Mouse (Mus musculus) MEL (cell line): ENCODE measurements around the gene Auts2. TPM values are rescaled to one million over a fixed set of nuclear protein-coding genes. Genes with fewer than 3 reads are reported as not detected.

Experiments used
- DNase-seq: peaks from one replicate; pipeline ENCODE4 v3.0.0; 2011; ENCODE audit warnings: low read depth, low spot score
- H3K27ac ChIP-seq: 2 replicates; pipeline ENCODE4 v1.5.1; 2012; ENCODE audit warnings: low read depth, mild to moderate bottlenecking, control low read depth, low read length, moderate library complexity; ENCODE audit not compliant: control insufficient read depth
- H3K27me3 ChIP-seq, 2 experiments: fragments of 150-350 bp in 1 of 2; sonication (generic) in 1 of 2; 2 replicates each; pipeline ENCODE4 v1.6.1; 2012; ENCODE audit warnings: low read length in 2 of 2, mild to moderate bottlenecking in 2 of 2, improper control_type of control experiment in 1 of 2, moderate library complexity in 1 of 2; ENCODE audit not compliant: insufficient read depth in 2 of 2, control insufficient read depth in 1 of 2
- H3K36me3 ChIP-seq, 2 experiments: 2 replicates each; pipeline ENCODE4 v1.6.1; 2012 to 2014; ENCODE audit warnings: low read length in 2 of 2, improper control_type of control experiment in 1 of 2, inconsistent platforms in 1 of 2, mild to moderate bottlenecking in 1 of 2; ENCODE audit not compliant: insufficient read depth in 2 of 2, control insufficient read depth in 1 of 2
- H3K4me1 ChIP-seq, 2 experiments: fragments of 150-350 bp in 1 of 2; sonication (generic) in 1 of 2; 2 replicates each; pipeline ENCODE4 v1.6.1; 2012; ENCODE audit warnings: low read length in 2 of 2, improper control_type of control experiment in 1 of 2, mild to moderate bottlenecking in 1 of 2; ENCODE audit not compliant: insufficient read depth in 2 of 2, control insufficient read depth in 1 of 2
- H3K4me3 ChIP-seq, 2 experiments: fragments of 150-350 bp in 1 of 2; sonication (generic) in 1 of 2; 2 replicates each; pipeline ENCODE4 v1.5.1; 2012; ENCODE audit warnings: low read depth in 2 of 2, low read length in 2 of 2, mild to moderate bottlenecking in 2 of 2, moderate library complexity in 2 of 2, control low read depth in 1 of 2, improper control_type of control experiment in 1 of 2; ENCODE audit not compliant: control insufficient read depth in 1 of 2, insufficient read depth in 1 of 2
- H3K79me2 ChIP-seq: 2 replicates; pipeline ENCODE4 v1.6.1; 2012; ENCODE audit warnings: mild to moderate bottlenecking, low read length, moderate library complexity; ENCODE audit not compliant: control insufficient read depth, poor library complexity, insufficient read depth
- H3K9ac ChIP-seq: 2 replicates; pipeline ENCODE4 v1.6.1; 2012; ENCODE audit warnings: low read depth, mild to moderate bottlenecking, control low read depth, low read length, moderate library complexity; ENCODE audit not compliant: control insufficient read depth, poor library complexity, severe bottlenecking
- H3K9me3 ChIP-seq: fragments of 150-350 bp; sonication (generic); replicated peaks from 2 replicates; pipeline ENCODE4 v1.6.1; 2012; ENCODE audit warnings: mild to moderate bottlenecking, low read length, improper control_type of control experiment, moderate library complexity; ENCODE audit not compliant: insufficient read depth
- CHD1 ChIP-seq: IDR thresholded peaks from 2 replicates; pipeline ENCODE4 v1.6.1; 2012; ENCODE audit warnings: low read depth, mild to moderate bottlenecking, inconsistent platforms, low read length, improper control_type of control experiment
- CHD2 ChIP-seq: IDR thresholded peaks from 2 replicates; pipeline ENCODE4 v1.6.1; 2011; ENCODE audit warnings: low read length, improper control_type of control experiment
- CTCF ChIP-seq, 3 experiments: IDR thresholded peaks in 2 of 3; conservative IDR thresholded peaks in 1 of 3; 2 replicates each; pipeline ENCODE4 v1.5.1; 2011 to 2012; ENCODE audit warnings: low read length in 3 of 3, low read depth in 2 of 3, mild to moderate bottlenecking in 2 of 3, improper control_type of control experiment in 1 of 3, inconsistent platforms in 1 of 3, mixed read lengths in 1 of 3, moderate library complexity in 1 of 3; ENCODE audit not compliant: control insufficient read depth in 1 of 3, insufficient read depth in 1 of 3, poor library complexity in 1 of 3, severe bottlenecking in 1 of 3
- ELF1 ChIP-seq: IDR thresholded peaks from 2 replicates; pipeline ENCODE4 v1.6.1; 2014; ENCODE audit warnings: low read depth, mild to moderate bottlenecking, inconsistent platforms, low read length, improper control_type of control experiment, moderate library complexity
- ETS1 ChIP-seq: IDR thresholded peaks from 2 replicates; pipeline ENCODE4 v1.6.1; 2012; ENCODE audit warnings: low read depth, mild to moderate bottlenecking, inconsistent platforms, low read length, improper control_type of control experiment, moderate library complexity
- GABPA ChIP-seq: IDR thresholded peaks from 2 replicates; pipeline ENCODE4 v1.6.1; 2012; ENCODE audit warnings: low read depth, mild to moderate bottlenecking, inconsistent platforms, low read length, improper control_type of control experiment, moderate library complexity
- GATA1 ChIP-seq: IDR thresholded peaks from 2 replicates; pipeline ENCODE4 v1.6.1; 2011; ENCODE audit warnings: low read depth, low read length, improper control_type of control experiment
- HCFC1 ChIP-seq: IDR thresholded peaks from 2 replicates; pipeline ENCODE4 v1.6.1; 2012; ENCODE audit warnings: low read depth, mild to moderate bottlenecking, inconsistent platforms, low read length, improper control_type of control experiment, moderate library complexity
- MAX ChIP-seq: IDR thresholded peaks from 2 replicates; pipeline ENCODE4 v1.6.1; 2011; ENCODE audit warnings: low read length, improper control_type of control experiment
- MAZ ChIP-seq: IDR thresholded peaks from 2 replicates; pipeline ENCODE4 v1.6.1; 2012; ENCODE audit warnings: low read depth, mild to moderate bottlenecking, inconsistent platforms, low read length, improper control_type of control experiment
- NELFE ChIP-seq: IDR thresholded peaks from 2 replicates; pipeline ENCODE4 v1.6.1; 2011; ENCODE audit warnings: low read depth, low read length, improper control_type of control experiment
- NRF1 ChIP-seq: IDR thresholded peaks from 2 replicates; pipeline ENCODE4 v1.6.1; 2014; ENCODE audit warnings: low read depth, mild to moderate bottlenecking, inconsistent platforms, low read length, improper control_type of control experiment, moderate library complexity; ENCODE audit not compliant: poor library complexity, insufficient read depth, severe bottlenecking
- POLR2AphosphoS5 ChIP-seq: IDR thresholded peaks from 2 replicates; pipeline ENCODE4 v1.6.1; 2012; ENCODE audit warnings: low read depth, borderline replicate concordance, mild to moderate bottlenecking, inconsistent platforms, low read length, moderate library complexity, mixed read lengths
- RAD21 ChIP-seq: IDR thresholded peaks from 2 replicates; pipeline ENCODE4 v1.6.1; 2011; ENCODE audit warnings: mild to moderate bottlenecking, low read depth, low read length, improper control_type of control experiment
- RCOR1 ChIP-seq: IDR thresholded peaks from 2 replicates; pipeline ENCODE4 v1.6.1; 2012; ENCODE audit warnings: low read depth, mild to moderate bottlenecking, inconsistent platforms, low read length, improper control_type of control experiment
- TBP ChIP-seq: IDR thresholded peaks from 2 replicates; pipeline ENCODE4 v1.8.0; 2011; ENCODE audit warnings: low read depth, low read length, improper control_type of control experiment
- USF2 ChIP-seq, 2 experiments: IDR thresholded peaks; 2 replicates each; pipeline ENCODE4 v1.6.1; 2011 to 2012; ENCODE audit warnings: improper control_type of control experiment in 2 of 2, low read length in 2 of 2, borderline replicate concordance in 1 of 2, inconsistent platforms in 1 of 2, low read depth in 1 of 2, mild to moderate bottlenecking in 1 of 2; ENCODE audit not compliant: insufficient read depth in 1 of 2
- ZC3H11A ChIP-seq: IDR thresholded peaks from 2 replicates; pipeline ENCODE4 v1.6.1; 2012; ENCODE audit warnings: low read depth, mild to moderate bottlenecking, inconsistent platforms, low read length, improper control_type of control experiment
- ZKSCAN1 ChIP-seq: IDR thresholded peaks from 2 replicates; pipeline ENCODE4 v1.6.1; 2012; ENCODE audit warnings: low read depth, mild to moderate bottlenecking, inconsistent platforms, low read length, improper control_type of control experiment, moderate library complexity
- ZMIZ1 ChIP-seq: IDR thresholded peaks from 2 replicates; pipeline ENCODE4 v1.6.1; 2012; ENCODE audit warnings: low read depth, mild to moderate bottlenecking, inconsistent platforms, low read length, improper control_type of control experiment, moderate library complexity
- polyA plus RNA-seq, 2 experiments: library from polyadenylated mRNA; stranded (reverse) in 1 of 2; unstranded in 1 of 2; fragments of >175 nt in 1 of 2; fragments of >200 nt in 1 of 2; gene quantifications; 2 replicates each; pipeline versions ENCODE4 v1.2.1 to v1.2.4; 2012; ENCODE audit warnings: low replicate concordance in 2 of 2, low read depth in 1 of 2; ENCODE audit not compliant: insufficient read length in 2 of 2, insufficient read depth in 1 of 2, missing spikeins in 1 of 2
- total RNA-seq: library from RNA; depleted of rRNA; stranded (reverse); fragments of 300-350 nt; gene quantifications from 2 replicates; pipeline ENCODE4 v1.2.3, GENCODE M21; 2012

Gene Auts2
- total and polyA plus RNA-seq, 3 experiments, result not detected

GRCm38 (mm10) chr5:131802340-131803036 is 740.7 kb downstream of the Auts2 start:
- Histone ChIP-seq H3K79me2 (no peaks in the 10 kb centered on the region), H3K9ac (no peak overlapping the region), H3K36me3 (peaks cover 0 to 5% of the 10 kb centered on the region in 2 experiments; a peak in 2 of 4 replicates), H3K9me3 (no peaks in the 10 kb centered on the region), H3K4me3 (no peak overlapping the region), H3K27ac (no peak overlapping the region), H3K27me3 (no peaks in the 10 kb centered on the region), H3K4me1 (peaks cover 0 to 7% of the 10 kb centered on the region in 2 experiments; a peak in 2 of 4 replicates)
- no peak for DNase-seq
- no peak for TF ChIP-seq USF2 (IDR thresholded peaks at IDR 0.05; ENCODE audit: borderline replicate concordance in 1 of 2, insufficient read depth in 1 of 2, low read depth in 1 of 2, low read length in 2 of 2)
- TF ChIP-seq ETS1, result no peak
- TF ChIP-seq CHD1, result no peak
- no peak for TF ChIP-seq HCFC1
- TF ChIP-seq POLR2AphosphoS5, result no peak
- no peak for TF ChIP-seq RAD21
- no peak for TF ChIP-seq ELF1
- TF ChIP-seq TBP, result no peak
- TF ChIP-seq NRF1, result no peak
- no peak for TF ChIP-seq ZMIZ1
- no peak for TF ChIP-seq MAX
- TF ChIP-seq NELFE, result no peak

- H3K9ac ChIP-seq, result no peak overlapping the region
- H3K4me3 ChIP-seq, result no peak overlapping the region
- no peaks in the 10 kb centered on the region for H3K9me3 ChIP-seq
- peaks cover 0 to 5% of the 10 kb centered on the region in 2 experiments; a peak in 2 of 4 replicates for H3K36me3 ChIP-seq
- H3K27me3 ChIP-seq, result no peaks in the 10 kb centered on the region
- DNase-seq, result no peak
- H3K27ac ChIP-seq, result no peak overlapping the region
- no peaks in the 10 kb centered on the region for H3K79me2 ChIP-seq
- peaks cover 0 to 7% of the 10 kb centered on the region in 2 experiments; a peak in 2 of 4 replicates for H3K4me1 ChIP-seq
- no peak for TF ChIP-seq ZC3H11A
- no peak for TF ChIP-seq ZMIZ1
- TF ChIP-seq ZKSCAN1, result no peak
- TF ChIP-seq ETS1, result no peak
- no peak for TF ChIP-seq CTCF (IDR thresholded peaks at IDR 0.05 in 2 of 3, conservative IDR thresholded peaks at IDR 0.05 in 1 of 3; ENCODE audit: control insufficient read depth in 1 of 3, insufficient read depth in 1 of 3, low read depth in 2 of 3, low read length in 3 of 3, poor library complexity in 1 of 3, severe bottlenecking in 1 of 3)
- TF ChIP-seq HCFC1, result no peak
- no peak for TF ChIP-seq NRF1
- no peak for TF ChIP-seq CHD2
- TF ChIP-seq GABPA, result no peak
- no peak for TF ChIP-seq POLR2AphosphoS5
- no peak for TF ChIP-seq RCOR1
- no peak for TF ChIP-seq GATA1
- no peak for TF ChIP-seq TBP
- no peak for TF ChIP-seq MAZ
These were observed 741.2 kb downstream of the Auts2 start for GRCm38 (mm10) chr5:131801924-131802323.
